Mouse (Mus musculus) T-helper 17 cell (primary cell): ENCODE data around the gene Trim26.
"Not testable (repeated sequence)": the region's sequence is repeated elsewhere in the genome, so short reads cannot be mapped to it uniquely, and the experiment has no call there.

ENCODE experiments used
- in situ Hi-C, 2 experiments: fragments of 300-600 bp; cut with MboI, MseI; formaldehyde crosslinking; loops; 1 replicate in 1 of 2; 2 replicates in 1 of 2; pipeline ENCODE4 v1.15.1; 2025; ENCODE audit warnings: high pct_unique_total_duplicates in 2 of 2

Gene Trim26

GRCm38 (mm10) chr17:36836874-36837647 lies at the start of gene Trim26:
Gene Trim26 (plus strand): TSS chr17:36837134.
- in situ Hi-C loops: loop anchor here in 1 of 2 experiments (5.0 kb wide), 1 partner anchor 215 kb away; no protein-coding TSS in a partner anchor

DNA sequence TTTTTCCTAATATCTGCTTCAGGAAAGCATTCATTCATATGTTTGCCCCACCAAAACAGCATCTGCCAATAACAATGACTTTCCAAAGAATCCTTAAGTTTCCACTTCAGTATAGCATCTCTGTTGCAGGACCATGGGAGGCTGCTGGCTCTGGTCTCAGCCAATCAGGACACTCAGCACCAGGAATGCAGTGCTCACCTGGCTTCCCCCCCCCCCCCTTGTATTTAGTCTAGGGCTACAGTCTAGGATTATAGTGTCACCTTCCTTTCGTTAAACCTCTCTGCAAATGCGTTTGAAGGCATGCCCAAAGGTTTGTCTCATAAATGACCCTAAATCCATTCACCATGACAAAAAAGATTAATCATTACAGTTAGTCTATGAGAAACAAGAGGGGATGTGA lies 48.6 kb upstream of the Trim26 start:
- in situ Hi-C loops: no loop called here

- in situ Hi-C loops: not testable (repeated sequence)
Measured at GRCm38 (mm10) chr17:36788801-36789200, 48.1 kb upstream of the Trim26 start.

DNA sequence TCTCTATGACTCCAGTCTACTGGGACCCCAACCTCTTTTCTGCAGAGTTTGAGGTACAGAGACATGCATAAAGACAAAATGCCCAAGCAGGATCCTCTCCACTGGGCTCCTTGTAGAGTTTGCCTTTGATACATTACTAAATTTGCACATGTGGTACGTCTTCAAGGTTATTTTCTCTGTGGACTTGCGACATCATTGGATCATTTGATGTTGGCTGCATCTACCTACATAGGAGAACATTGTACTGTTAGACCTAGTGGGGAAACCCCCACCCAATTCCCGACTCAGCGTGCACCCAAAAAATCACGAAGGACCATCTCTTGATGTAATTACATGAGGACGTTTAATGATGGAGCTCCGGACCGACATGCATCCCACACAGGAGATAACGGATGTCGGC lies 37.4 kb upstream of the Trim26 start:
- in situ Hi-C loops: no loop called here

DNA sequence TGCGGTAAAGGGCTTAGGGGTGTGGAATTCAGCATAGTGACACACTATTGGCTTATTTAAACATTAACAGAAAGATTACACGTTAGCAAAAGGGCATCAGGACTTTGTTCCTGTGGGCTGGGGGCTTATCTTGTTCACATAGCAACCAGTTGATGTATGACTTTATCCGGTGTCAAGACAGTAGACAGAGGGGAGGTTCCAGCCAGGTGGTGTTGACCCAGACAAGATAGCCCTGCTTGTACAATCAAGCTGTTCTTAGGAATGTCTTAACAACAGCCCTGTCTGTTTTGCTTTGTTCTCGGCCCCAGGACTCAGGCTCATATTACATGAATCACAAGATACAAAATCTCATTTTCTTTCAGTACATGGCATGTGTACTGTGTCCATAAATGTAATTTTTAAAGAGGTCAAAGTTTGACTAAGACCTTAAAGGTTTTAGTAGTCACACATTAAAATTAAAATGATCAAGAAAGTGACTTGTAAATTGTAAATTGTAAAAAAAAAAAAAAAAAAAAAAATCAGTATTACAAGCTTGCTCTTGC lies 36.9 kb upstream of the Trim26 start:
- in situ Hi-C loops: not testable (repeated sequence)

DNA sequence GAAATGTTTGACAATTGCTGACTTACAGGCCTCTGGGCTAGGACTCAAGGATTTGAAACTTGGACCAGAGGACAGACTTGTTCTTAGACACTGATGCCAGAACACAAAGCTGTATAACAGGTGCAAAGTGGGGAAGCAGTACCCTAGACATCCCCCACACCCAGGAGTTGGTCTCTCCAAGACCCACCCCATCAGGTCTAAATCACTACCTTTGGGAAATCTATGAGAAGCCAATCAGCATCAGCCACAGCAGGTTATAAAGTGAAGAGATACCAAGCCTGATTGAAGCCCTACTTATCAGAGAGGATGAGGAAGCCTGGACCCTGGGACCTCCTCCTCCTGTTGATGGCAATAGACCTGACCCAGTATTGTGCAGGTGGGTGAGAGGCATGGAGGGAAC lies 25.1 kb upstream of the Trim26 start, which contains the start of gene H2-M10.6:
TSS of gene H2-M10.6 (plus strand) at position 301 of the 400 bp plus-strand sequence.
- in situ Hi-C loops: no loop called here

DNA sequence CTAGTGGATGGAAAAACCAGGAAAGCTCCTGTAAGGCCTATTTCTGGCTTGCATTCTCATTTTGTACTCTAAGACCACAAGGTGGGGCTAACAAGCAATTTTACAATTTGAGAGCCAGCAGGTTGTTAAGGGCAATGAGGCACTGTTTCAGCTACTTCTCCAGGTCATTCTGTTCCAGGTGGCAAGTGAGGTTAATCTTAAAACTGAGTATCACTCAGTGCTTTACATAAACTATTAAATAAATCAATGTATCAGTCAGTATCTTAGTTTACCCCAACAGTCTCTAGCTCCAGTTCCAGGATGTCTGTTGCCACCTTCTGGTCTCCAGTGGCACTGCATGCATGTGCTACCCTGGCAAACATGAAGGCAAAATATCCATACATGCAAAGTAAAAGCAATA lies 12.9 kb upstream of the Trim26 start:
- in situ Hi-C loops: no loop called here

DNA sequence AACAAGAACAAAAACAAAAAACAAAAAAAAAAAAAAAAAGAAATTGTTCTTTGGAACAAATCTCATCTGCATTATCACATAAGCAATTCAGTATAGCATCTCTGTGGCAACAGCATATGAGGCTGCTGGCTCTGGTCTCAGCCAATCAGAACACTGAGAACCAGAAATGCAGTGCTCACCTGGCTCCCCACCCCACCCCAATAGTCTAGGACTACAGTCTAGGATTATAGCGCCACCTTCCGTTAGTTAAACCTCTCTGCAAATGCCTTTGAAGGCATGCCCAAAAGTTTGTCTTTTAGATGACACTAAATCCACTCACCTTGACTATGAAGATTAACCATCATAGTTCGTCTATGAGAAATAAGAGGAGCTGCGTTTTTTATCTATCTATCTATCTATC lies 11.4 kb upstream of the Trim26 start:
- in situ Hi-C loops: no loop called here

GRCm38 (mm10) chr17:36826002-36826401 lies 10.9 kb upstream of the Trim26 start:
- in situ Hi-C loops: not testable (repeated sequence)

- in situ Hi-C loops: no loop called here
Measured at GRCm38 (mm10) chr17:36828488-36828887, 8.4 kb upstream of the Trim26 start.

DNA sequence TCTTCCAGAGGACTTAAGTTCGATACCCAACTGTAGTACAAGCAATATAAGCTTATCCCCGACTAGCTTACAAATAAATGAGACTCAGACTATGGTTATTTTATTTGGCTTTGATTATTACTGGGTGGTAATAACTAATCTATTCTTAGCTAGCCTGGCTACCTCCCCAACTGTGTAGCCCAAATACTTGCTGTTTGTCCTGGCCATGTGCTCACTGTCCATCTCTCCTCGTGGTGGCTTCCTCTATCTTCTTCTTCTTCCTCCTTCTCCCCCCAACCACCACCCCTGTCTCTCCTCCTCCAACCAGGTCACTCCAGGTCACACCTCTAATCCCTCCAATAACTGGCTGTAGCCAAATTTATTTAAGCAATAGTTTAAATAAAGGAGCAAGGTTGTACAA lies 6.5 kb upstream of the Trim26 start:
- in situ Hi-C loops: no loop called here

DNA sequence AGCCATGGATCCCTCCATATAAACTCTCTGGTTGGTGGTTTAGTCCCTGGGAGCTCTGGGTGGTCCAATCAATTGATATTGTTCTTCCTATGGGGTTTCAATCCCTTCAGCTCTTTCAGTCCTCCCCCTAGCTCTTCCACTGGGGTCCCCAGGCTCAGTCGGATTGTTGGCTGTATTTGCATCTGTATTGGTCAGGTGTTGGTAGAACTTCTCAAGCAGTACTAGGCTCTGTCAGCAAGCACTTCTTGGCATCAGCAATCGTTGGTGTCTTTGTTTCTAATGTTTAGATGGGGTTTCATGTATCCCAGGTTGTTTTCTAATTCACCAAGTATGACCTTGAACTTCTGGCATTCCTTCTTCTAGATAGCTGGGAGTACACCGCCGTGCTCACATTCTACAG lies 4.2 kb upstream of the Trim26 start:
- in situ Hi-C loops: no loop called here

DNA sequence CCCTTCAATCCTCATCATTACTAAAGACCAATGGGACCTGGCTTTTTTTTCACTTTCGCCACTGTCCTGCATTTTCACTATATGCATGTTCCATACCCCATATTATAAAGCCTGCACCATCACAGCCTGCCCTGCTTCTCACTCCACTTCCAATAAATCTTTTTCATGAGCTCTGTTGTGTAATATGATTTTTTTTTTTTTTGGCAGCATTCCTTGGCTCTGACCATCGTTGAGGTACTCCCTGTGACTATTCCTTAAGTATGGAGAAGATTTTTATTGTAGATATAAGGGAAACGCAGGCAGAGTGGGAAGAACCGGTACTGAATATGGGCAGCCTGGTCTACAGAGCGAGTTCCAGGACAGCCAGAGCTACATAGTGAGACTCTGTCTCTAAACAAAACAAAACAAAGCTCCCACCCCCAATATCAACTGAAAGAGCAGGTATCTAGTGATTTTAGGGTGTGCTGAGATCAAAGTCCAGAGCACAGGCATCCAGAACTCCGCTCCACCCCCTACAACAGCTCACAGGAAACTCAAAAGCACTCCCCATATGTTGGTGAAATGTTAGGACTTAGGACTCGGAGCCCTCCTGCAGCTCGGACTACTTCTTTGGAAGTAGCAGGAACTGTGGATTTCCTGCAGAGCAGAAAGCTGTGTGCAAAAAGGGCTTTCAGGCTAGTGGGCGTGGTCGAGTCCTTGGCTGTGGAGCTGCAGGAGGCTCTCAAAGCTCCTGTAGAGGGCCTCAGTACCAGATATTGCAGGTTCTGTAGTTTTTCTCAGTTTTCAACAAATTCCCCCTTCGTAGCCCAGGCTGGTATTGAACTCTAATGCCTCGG lies 1.1 kb upstream of the Trim26 start:
- in situ Hi-C loops: loop anchor here in 1 of 2 experiments (5.0 kb wide), 1 partner anchor 216 kb away; no protein-coding TSS in a partner anchor

- in situ Hi-C loops: loop anchor here in 1 of 2 experiments (5.0 kb wide), 1 partner anchor 216 kb away; no protein-coding TSS in a partner anchor
Measured at GRCm38 (mm10) chr17:36836427-36836812, 514 bp upstream of the Trim26 start.

GRCm38 (mm10) chr17:36839001-36839400 lies 2.1 kb downstream of the Trim26 start:
- in situ Hi-C loops: loop anchor here in 1 of 2 experiments (5.0 kb wide), 1 partner anchor 213 kb away; no protein-coding TSS in a partner anchor

DNA sequence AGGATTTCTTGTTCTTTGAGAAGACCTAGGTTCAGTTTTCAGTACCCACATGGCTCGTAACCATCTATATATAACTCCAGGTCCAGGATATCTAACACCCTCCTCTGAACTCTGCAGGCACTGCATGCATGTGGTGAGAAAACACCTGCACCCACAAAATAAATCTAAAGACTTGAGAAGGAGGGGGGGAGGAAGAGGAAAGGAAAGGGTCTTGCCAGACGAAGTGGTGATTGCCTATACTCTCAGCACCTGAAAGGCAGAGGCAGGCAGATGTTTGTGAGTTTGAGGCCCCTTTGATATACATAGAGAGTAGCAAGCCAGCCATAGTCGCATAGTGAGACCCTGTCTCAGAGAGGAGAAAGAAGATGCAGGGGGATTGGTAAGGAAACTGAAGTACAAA lies 3.0 kb downstream of the Trim26 start:
- in situ Hi-C loops: loop anchor here (5.0 to 10.0 kb wide), 2 partner anchors 212 to 1555 kb away; no protein-coding TSS in a partner anchor

- in situ Hi-C loops: loop anchor here in 1 of 2 experiments (10.0 kb wide), 1 partner anchor 1556 kb away; no protein-coding TSS in a partner anchor
Measured at GRCm38 (mm10) chr17:36840961-36841445, 4.1 kb downstream of the Trim26 start.

- in situ Hi-C loops: loop anchor here in 1 of 2 experiments (10.0 kb wide), 1 partner anchor 1559 kb away; no protein-coding TSS in a partner anchor
Measured at GRCm38 (mm10) chr17:36843696-36844095, 6.8 kb downstream of the Trim26 start.

DNA sequence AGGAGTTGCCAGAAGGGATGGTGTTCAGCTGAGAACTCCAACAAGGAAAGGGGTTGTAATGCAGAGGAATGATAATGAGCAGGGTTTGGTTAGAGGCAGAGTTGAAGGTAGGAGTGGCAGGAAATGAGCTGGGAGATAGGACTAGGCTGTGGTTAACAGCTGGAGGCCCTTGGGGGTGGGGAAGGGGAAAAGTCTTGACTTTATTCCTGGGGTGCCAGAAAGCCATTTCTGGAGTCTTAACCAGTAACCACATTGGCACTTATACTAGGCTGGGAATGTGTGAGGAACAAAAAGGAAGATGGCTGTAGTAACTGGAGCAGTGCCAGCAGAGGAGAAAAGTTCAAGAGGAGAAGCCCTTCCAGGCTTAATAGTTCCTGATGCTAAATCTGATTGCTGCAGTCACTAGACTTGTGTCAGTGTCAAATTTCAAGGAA lies 7.4 kb downstream of the Trim26 start:
- in situ Hi-C loops: loop anchor here in 1 of 2 experiments (10.0 kb wide), 1 partner anchor 1560 kb away; no protein-coding TSS in a partner anchor

DNA sequence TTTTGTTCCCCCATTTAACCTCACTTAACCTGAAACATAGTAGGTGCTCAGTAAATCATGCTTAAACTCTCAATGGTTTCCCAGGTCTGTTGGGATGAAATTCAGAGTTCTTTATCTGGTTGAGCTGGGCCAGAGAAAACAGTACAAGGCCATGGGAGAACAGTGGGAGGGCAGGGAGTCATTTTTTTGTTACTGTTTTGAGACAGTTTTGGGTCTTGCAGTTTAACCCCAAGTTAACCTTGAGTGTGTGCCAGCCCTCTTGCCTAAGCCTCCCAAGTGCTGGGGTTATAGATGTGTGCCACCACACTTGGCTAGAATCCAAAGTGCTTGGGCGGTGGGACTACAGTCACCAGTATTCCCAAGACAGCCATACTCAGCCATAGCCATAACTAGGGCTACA lies 7.8 kb downstream of the Trim26 start:
- in situ Hi-C loops: loop anchor here in 1 of 2 experiments (10.0 kb wide), 1 partner anchor 1560 kb away; no protein-coding TSS in a partner anchor

GRCm38 (mm10) chr17:36848911-36849310 lies 12.0 kb downstream of the Trim26 start:
- in situ Hi-C loops: loop anchor here in 1 of 2 experiments (10.0 kb wide), 1 partner anchor 1564 kb away; no protein-coding TSS in a partner anchor
